Mouse (Mus musculus): ENCODE results near the gene Cacnb1. TPM values are rescaled to one million over a fixed set of nuclear protein-coding genes. Genes with fewer than 3 reads are reported as not detected.

Cacnb1 gene
- total and polyA plus RNA-seq, 3 experiments = 2.3 to 4.4 TPM; not detected in 1

DNA sequence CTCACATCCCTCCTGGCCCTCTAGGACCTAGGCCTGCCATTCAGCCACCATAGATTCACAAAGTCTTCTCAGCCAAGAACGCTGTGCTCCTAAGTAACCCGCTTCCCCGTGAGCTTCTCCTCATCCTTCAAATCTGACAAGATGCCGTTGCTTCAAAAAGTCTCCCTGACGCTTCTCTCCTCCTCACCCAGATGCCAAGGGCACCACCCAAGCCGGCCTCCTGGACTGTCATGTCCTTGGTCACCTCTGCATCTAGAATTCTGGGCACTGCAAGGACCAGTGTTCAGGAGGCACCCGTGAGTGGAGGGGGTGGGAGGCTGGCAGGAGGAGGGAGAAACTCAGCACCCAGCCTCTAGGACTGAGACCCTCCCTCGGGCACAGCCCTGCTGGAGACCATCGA, 40.1 kb downstream of the Cacnb1 start:
- Histone ChIP-seq H3K9me3 (replicated peaks; ENCODE audit: insufficient read depth, low read length) (no peaks in the 10 kb centered on the region), H3K79me2 (ENCODE audit: control insufficient read depth, insufficient read depth, low read length, poor library complexity) (no peaks in the 10 kb centered on the region), H3K27me3 (ENCODE audit: control insufficient read depth in 1 of 2, insufficient read depth in 2 of 2, low read length in 2 of 2) (0 out of 4 replicates have a peak, but pooled peaks cover 0 to 1% of the 10 kb centered on the region in 2 experiments), H3K4me3 (ENCODE audit: control insufficient read depth in 1 of 2, insufficient read depth in 1 of 2, low read depth in 2 of 2, low read length in 2 of 2) (no peak overlapping the region), H3K36me3 (ENCODE audit: control insufficient read depth in 1 of 2, insufficient read depth in 2 of 2, low read length in 2 of 2) (no peaks in the 10 kb centered on the region), H3K9ac (ENCODE audit: control insufficient read depth, low read depth, low read length, poor library complexity, severe bottlenecking) (no peak overlapping the region), H3K4me1 (ENCODE audit: control insufficient read depth in 1 of 2, insufficient read depth in 2 of 2, low read length in 2 of 2) (peaks cover 0 to 6% of the 10 kb centered on the region in 2 experiments; a peak in 1 of 4 replicates), H3K27ac (ENCODE audit: control insufficient read depth, low read depth, low read length) (no peak overlapping the region)
- no peak for TF ChIP-seq ZC3H11A (IDR thresholded peaks at IDR 0.05; ENCODE audit: low read depth, low read length)
- no peak for TF ChIP-seq POLR2AphosphoS2 (IDR thresholded peaks at IDR 0.05; ENCODE audit: low read length)
- TF ChIP-seq MAFK (IDR thresholded peaks at IDR 0.05; ENCODE audit: borderline replicate concordance, low read depth, low read length) = no peak
- no peak for DNase-seq (ENCODE audit: low read depth, low spot score)

- no peak overlapping the region for H3K4me3 ChIP-seq (ENCODE audit: control insufficient read depth in 1 of 2, insufficient read depth in 1 of 2, low read depth in 2 of 2, low read length in 2 of 2)
- no peaks in the 10 kb centered on the region for H3K9me3 ChIP-seq (replicated peaks; ENCODE audit: insufficient read depth, low read length)
- no peaks in the 10 kb centered on the region for H3K36me3 ChIP-seq (ENCODE audit: control insufficient read depth in 1 of 2, insufficient read depth in 2 of 2, low read length in 2 of 2)
- H3K27ac ChIP-seq (ENCODE audit: control insufficient read depth, low read depth, low read length) = no peak overlapping the region
- peaks cover 0 to under 1% of the 10 kb centered on the region in 2 experiments; a peak in 1 of 4 replicates for H3K4me1 ChIP-seq (ENCODE audit: control insufficient read depth in 1 of 2, insufficient read depth in 2 of 2, low read length in 2 of 2)
- no peaks in the 10 kb centered on the region; a peak in 1 of 4 replicates for H3K27me3 ChIP-seq (ENCODE audit: control insufficient read depth in 1 of 2, insufficient read depth in 2 of 2, low read length in 2 of 2)
- TF ChIP-seq UBTF (IDR thresholded peaks at IDR 0.05; ENCODE audit: borderline replicate concordance, insufficient read depth, low read depth, low read length) (no peak), MYC (IDR thresholded peaks at IDR 0.05; ENCODE audit: low read depth, low read length) (no peak)
- no peak for DNase-seq (ENCODE audit: low read depth, low spot score)
- H3K9ac ChIP-seq (ENCODE audit: control insufficient read depth, low read depth, low read length, poor library complexity, severe bottlenecking) = no peak overlapping the region
- no peaks in the 10 kb centered on the region for H3K79me2 ChIP-seq (ENCODE audit: control insufficient read depth, insufficient read depth, low read length, poor library complexity)
Measured at GRCm38 (mm10) chr11:97980531-97980966, 42.3 kb downstream of the Cacnb1 start.

- no peaks in the 10 kb centered on the region for H3K4me1 ChIP-seq (ENCODE audit: control insufficient read depth in 1 of 2, insufficient read depth in 2 of 2, low read length in 2 of 2)
- TF ChIP-seq RAD21 (IDR thresholded peaks at IDR 0.05; ENCODE audit: low read depth, low read length) (no peak), MXI1 (IDR thresholded peaks at IDR 0.05; ENCODE audit: low read depth, low read length) (no peak), BHLHE40 (IDR thresholded peaks at IDR 0.05; ENCODE audit: borderline replicate concordance, low read depth, low read length) (no peak), NELFE (IDR thresholded peaks at IDR 0.05; ENCODE audit: low read depth, low read length) (no peak), ELF1 (IDR thresholded peaks at IDR 0.05; ENCODE audit: low read depth, low read length) (no peak), ZC3H11A (IDR thresholded peaks at IDR 0.05; ENCODE audit: low read depth, low read length) (no peak), ZKSCAN1 (IDR thresholded peaks at IDR 0.05; ENCODE audit: low read depth, low read length) (no peak), KAT2A (conservative IDR thresholded peaks at IDR 0.05; ENCODE audit: low read depth, low read length) (no peak), E2F4 (IDR thresholded peaks at IDR 0.05; ENCODE audit: borderline replicate concordance, low read depth, low read length) (no peak), ZMIZ1 (IDR thresholded peaks at IDR 0.05; ENCODE audit: low read depth, low read length) (no peak), USF2 (IDR thresholded peaks at IDR 0.05; ENCODE audit: borderline replicate concordance in 1 of 2, insufficient read depth in 1 of 2, low read depth in 1 of 2, low read length in 2 of 2) (no peak), SMC3 (IDR thresholded peaks at IDR 0.05; ENCODE audit: low read depth, low read length) (no peak), EP300 (IDR thresholded peaks at IDR 0.05; ENCODE audit: low read depth in 1 of 2, low read length in 2 of 2) (no peak), NRF1 (IDR thresholded peaks at IDR 0.05; ENCODE audit: insufficient read depth, low read depth, low read length, poor library complexity, severe bottlenecking) (no peak), CHD1 (IDR thresholded peaks at IDR 0.05; ENCODE audit: low read depth, low read length) (no peak), TBP (IDR thresholded peaks at IDR 0.05; ENCODE audit: low read depth, low read length) (no peak)
- no peak overlapping the region for H3K4me3 ChIP-seq (ENCODE audit: control insufficient read depth in 1 of 2, insufficient read depth in 1 of 2, low read depth in 2 of 2, low read length in 2 of 2)
- no peaks in the 10 kb centered on the region; a peak in 1 of 4 replicates for H3K27me3 ChIP-seq (ENCODE audit: control insufficient read depth in 1 of 2, insufficient read depth in 2 of 2, low read length in 2 of 2)
- no peaks in the 10 kb centered on the region for H3K36me3 ChIP-seq (ENCODE audit: control insufficient read depth in 1 of 2, insufficient read depth in 2 of 2, low read length in 2 of 2)
- no peak overlapping the region for H3K9ac ChIP-seq (ENCODE audit: control insufficient read depth, low read depth, low read length, poor library complexity, severe bottlenecking)
- DNase-seq (ENCODE audit: low read depth, low spot score) = no peak
- no peaks in the 10 kb centered on the region for H3K9me3 ChIP-seq (replicated peaks; ENCODE audit: insufficient read depth, low read length)
- H3K79me2 ChIP-seq (ENCODE audit: control insufficient read depth, insufficient read depth, low read length, poor library complexity) = no peaks in the 10 kb centered on the region
- no peak overlapping the region for H3K27ac ChIP-seq (ENCODE audit: control insufficient read depth, low read depth, low read length)
Measured at GRCm38 (mm10) chr11:97979824-97980495, 42.9 kb downstream of the Cacnb1 start.

All from MEL (cell line).